8 mouse cellular contexts compared by ENCODE assay signal in the genomic region with DNA sequence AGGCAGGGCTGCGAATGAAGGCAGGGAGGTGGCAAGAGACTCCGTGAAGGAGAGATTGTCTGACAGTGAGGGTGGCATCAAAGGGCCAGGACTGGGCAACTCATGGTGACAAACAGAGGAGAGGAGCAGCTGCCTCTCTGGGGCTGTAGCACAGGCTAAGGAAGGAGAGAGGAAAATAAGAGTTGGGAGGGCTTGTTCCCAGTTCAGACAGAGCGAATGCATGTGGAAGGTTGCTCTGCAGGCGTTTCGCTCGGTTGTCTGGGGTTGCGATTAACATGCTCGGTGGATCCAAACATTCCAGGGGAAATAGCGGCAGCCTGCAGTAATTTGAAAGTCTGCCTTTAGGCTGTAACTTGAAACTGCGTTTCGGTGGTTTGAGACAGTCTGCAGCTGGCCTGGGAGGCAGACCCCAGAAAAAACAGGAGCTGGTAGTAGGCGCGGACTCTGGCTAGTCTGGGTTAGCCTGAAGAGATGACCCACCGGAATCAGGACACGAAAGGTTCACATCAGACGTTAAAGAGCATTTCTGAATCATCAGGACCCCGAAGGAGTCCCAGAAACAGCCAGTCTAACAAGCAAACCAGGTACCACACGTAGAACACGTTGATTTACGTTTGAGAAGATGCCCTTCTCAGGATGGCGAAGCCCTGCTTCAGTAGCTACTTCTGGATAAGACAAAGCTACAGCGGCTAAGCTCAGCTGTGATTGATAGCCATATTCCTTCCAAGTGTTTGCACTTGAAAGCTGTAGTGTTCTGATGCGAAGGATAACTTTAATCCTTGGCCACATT. TPM values are rescaled to one million over a fixed set of nuclear protein-coding genes. Genes with fewer than 3 reads are reported as not detected.
DNase-seq lines count a peak whose midpoint lies in the region; ATAC-seq and TF ChIP-seq lines count a peak whose summit lies in the region.

No protein-coding gene starts in this region.

- intact Hi-C loops in gastrocnemius, adult 2 months (cut with DNase I) = no loop called here
- intact Hi-C loops in gastrocnemius, postnatal 36 days (cut with DNase I) = no loop called here

- H3K36me3 ChIP-seq in hindbrain, postnatal 0 days (ENCODE audit: insufficient read depth, low read length) = no peaks in the 10 kb centered on the region
- no peaks in the 10 kb centered on the region for H3K36me3 ChIP-seq in midbrain, embryonic 16.5 days (ENCODE audit: control insufficient read depth, insufficient read depth, low read length)

- no peak for TF ChIP-seq CTCF in gastrocnemius, adult 2 months (IDR thresholded peaks at IDR 0.05)
- TF ChIP-seq CTCF in hindbrain, postnatal 0 days (IDR thresholded peaks at IDR 0.05; ENCODE audit: low read depth) = no peak

- peak; percentile 69 for ATAC-seq in hindbrain, postnatal 0 days
- peak; percentile 85 for ATAC-seq in midbrain, embryonic 16.5 days
- ATAC-seq in erythroblast, adult 5-6 weeks (replicated peaks; ENCODE audit: low FRiP score, poor library complexity, severe bottlenecking) = no peak

- no peak overlapping the region for H3K9ac ChIP-seq in hindbrain, postnatal 0 days (replicated peaks; ENCODE audit: low read length)
- peak overlapping the region; percentile 32 for H3K9ac ChIP-seq in midbrain, embryonic 16.5 days (ENCODE audit: low read depth, low read length)

- H3K27me3 ChIP-seq in hindbrain, postnatal 0 days (ENCODE audit: insufficient read depth, low read length) = no peaks in the 10 kb centered on the region
- no peaks in the 10 kb centered on the region for H3K27me3 ChIP-seq in midbrain, embryonic 16.5 days (ENCODE audit: control insufficient read depth, insufficient read depth, low read depth, low read length)

- peak overlapping the region; percentile 50 for H3K4me3 ChIP-seq in gastrocnemius, adult 2 months
- peak overlapping the region; percentile 23 for H3K4me3 ChIP-seq in hindbrain, postnatal 0 days (ENCODE audit: low read length)
- peak overlapping the region; percentile 17; the same call in 1 of the 2 replicates for H3K4me3 ChIP-seq in midbrain, embryonic 16.5 days (ENCODE audit: low read depth, low read length)

- WGBS in hindbrain, postnatal 0 days = 18% methylated on average over 23 of the region's 23 CpGs
- WGBS in midbrain, embryonic 16.5 days = 19% methylated on average over 23 of the region's 23 CpGs

- DNase-seq in gastrocnemius, adult 2 months = no peak
- no peak for DNase-seq in gastrocnemius, postnatal 36 days
- peak; percentile 24 to 32 for DNase-seq in right cerebral cortex, postnatal 10 days (ENCODE audit: low spot score in 2 of 2)
- no peak for DNase-seq in right cerebral cortex, postnatal 25 days
- DNase-seq in hindbrain, postnatal 0 days (ENCODE audit: low spot score) = peak; percentile 57
- DNase-seq in thymus, postnatal 0 days (ENCODE audit: low spot score) = no peak

- H3K4me1 ChIP-seq in hindbrain, postnatal 0 days (ENCODE audit: insufficient read depth, low read length) = no peaks in the 10 kb centered on the region
- 0 out of 2 replicates have a peak, but pooled peaks cover 4% of the 10 kb centered on the region for H3K4me1 ChIP-seq in midbrain, embryonic 16.5 days (ENCODE audit: control insufficient read depth, insufficient read depth, low read length)

- peak overlapping the region; percentile 54 for H3K27ac ChIP-seq in gastrocnemius, adult 2 months
- H3K27ac ChIP-seq in hindbrain, postnatal 0 days = no peak overlapping the region
- H3K27ac ChIP-seq in midbrain, embryonic 16.5 days (ENCODE audit: low read length) = peak overlapping the region; percentile 31

- H3K9me3 ChIP-seq in hindbrain, postnatal 0 days (ENCODE audit: low read length) = no peaks in the 10 kb centered on the region
- H3K9me3 ChIP-seq in midbrain, embryonic 16.5 days (replicated peaks; ENCODE audit: control insufficient read depth, low read length, poor library complexity, severe bottlenecking) = no peaks in the 10 kb centered on the region

- peak overlapping the region; percentile 60 for H3K4me2 ChIP-seq in hindbrain, postnatal 0 days (ENCODE audit: low read depth, low read length)
- H3K4me2 ChIP-seq in midbrain, embryonic 16.5 days (ENCODE audit: low read length) = peak overlapping the region; percentile 65

RNA-seq across cellular contexts. Expression of a gene that starts 54.7 kb away (rescaled TPM):
- total RNA-seq in gastrocnemius, adult 2 months (2021) = 1 to 10 TPM; 7.4 to 9.0 TPM
- total RNA-seq in gastrocnemius, postnatal 36 days (2021) = 1 to 10 TPM; 9.3 to 9.6 TPM
- 72.7 and 80.6 TPM in 2 replicates for total RNA-seq in hindbrain, postnatal 0 days (2014; rRNA removed)
- polyA plus RNA-seq in hindbrain, postnatal 0 days (2015; fragmentation: Nextera tagmentation; extraction: Ambion mirVana) = 194 and 217 TPM in 2 replicates
- polyA plus RNA-seq in midbrain, embryonic 16.5 days (2015; fragmentation: Nextera tagmentation; extraction: Ambion mirVana) = 83.6 and 99.9 TPM in 2 replicates
- total RNA-seq in erythroblast, adult 5-6 weeks (2015; ENCODE audit: low replicate concordance) = 1.0 and 2.1 TPM in 2 replicates
- total RNA-seq in erythroblast, adult 5-6 weeks (2017; ENCODE audit: low replicate concordance) = 1.3 and 2.0 TPM in 2 replicates
- 15.6 and 18.4 TPM in 2 replicates for polyA plus RNA-seq in thymus, postnatal 0 days (2015; fragmentation: Nextera tagmentation; extraction: Ambion mirVana)

Comparison
In these comparisons a context has a peak if more than half of its experiments do, and no peak if none do; other contexts are left out.
1. DNase-seq: peak in right cerebral cortex, postnatal 10 days (2 of 2) and hindbrain, postnatal 0 days (single experiment); none in gastrocnemius, adult 2 months (single experiment), gastrocnemius, postnatal 36 days (0 of 2), right cerebral cortex, postnatal 25 days (single experiment) and thymus, postnatal 0 days (single experiment).
2. Peak in every context shown above with its lines, with median percentiles within 50 percentile points of each other: H3K4me3 ChIP-seq.